Mouse (Mus musculus): Measurements from ENCODE around the gene Dclk3. TPM values are rescaled to one million over a fixed set of nuclear protein-coding genes. Genes with fewer than 3 reads are reported as not detected.

Dclk3 gene
- polyA plus RNA-seq, 1 experiment = not detected

- Histone ChIP-seq H3K79me2 (ENCODE audit: control insufficient read depth, insufficient read depth) (no peaks in the 10 kb centered on the region), H3ac (ENCODE audit: control insufficient read depth, insufficient read length) (no peak overlapping the region), H3K27me3 (ENCODE audit: control insufficient read depth, insufficient read depth, insufficient read length) (no peaks in the 10 kb centered on the region), H3K36me3 (ENCODE audit: control insufficient read depth, insufficient read depth) (no peaks in the 10 kb centered on the region), H3K4me3 (no peak overlapping the region), H3K4me2 (ENCODE audit: low read depth) (no peak overlapping the region)
- TF ChIP-seq REST (IDR thresholded peaks at IDR 0.05; ENCODE audit: insufficient read depth, insufficient read length) (no peak), POLR2AphosphoS2 (IDR thresholded peaks at IDR 0.05; ENCODE audit: insufficient read length, low read depth) (no peak), CEBPB (IDR thresholded peaks at IDR 0.05; ENCODE audit: insufficient read depth, poor library complexity, severe bottlenecking) (no peak), MAX (IDR thresholded peaks at IDR 0.05; ENCODE audit: low read depth) (no peak), POLR2A (IDR thresholded peaks at IDR 0.05; ENCODE audit: insufficient read length, low read depth) (no peak), MYOD1 (IDR thresholded peaks at IDR 0.05; ENCODE audit: control insufficient read depth in 1 of 3, insufficient read length in 2 of 3, low read depth in 2 of 3) (no peak), TCF12 (IDR thresholded peaks at IDR 0.05; ENCODE audit: insufficient read depth, poor library complexity, severe bottlenecking) (no peak)
Measured at GRCm38 (mm10) chr9:111473686-111474457, 35.0 kb downstream of the Dclk3 start.

GRCm38 (mm10) chr9:111474458-111474745, 35.5 kb downstream of the Dclk3 start:
- no peak for TF ChIP-seq TCF12 (IDR thresholded peaks at IDR 0.05; ENCODE audit: insufficient read depth, poor library complexity, severe bottlenecking)
- TF ChIP-seq MAX (IDR thresholded peaks at IDR 0.05; ENCODE audit: low read depth) = no peak
- TF ChIP-seq REST (IDR thresholded peaks at IDR 0.05; ENCODE audit: insufficient read depth, insufficient read length) = no peak
- no peak for TF ChIP-seq USF1 (IDR thresholded peaks at IDR 0.05; ENCODE audit: low read depth)
- no peak for TF ChIP-seq TCF3 (IDR thresholded peaks at IDR 0.05; ENCODE audit: insufficient read length, low read depth)
- no peak for TF ChIP-seq MYOD1 (IDR thresholded peaks at IDR 0.05; ENCODE audit: control insufficient read depth in 1 of 3, insufficient read length in 2 of 3, low read depth in 2 of 3)
- no peak for TF ChIP-seq E2F4 (IDR thresholded peaks at IDR 0.05; ENCODE audit: insufficient read depth)
- TF ChIP-seq SRF (IDR thresholded peaks at IDR 0.05; ENCODE audit: control insufficient read depth, insufficient read length, low read depth) = no peak
- TF ChIP-seq MYOG (IDR thresholded peaks at IDR 0.05; ENCODE audit: control insufficient read depth in 1 of 3, insufficient read depth in 1 of 3, insufficient read length in 2 of 3, low read depth in 2 of 3) = no peak
- no peak for TF ChIP-seq POLR2AphosphoS2 (IDR thresholded peaks at IDR 0.05; ENCODE audit: insufficient read length, low read depth)
- H3K27me3 ChIP-seq (ENCODE audit: control insufficient read depth, insufficient read depth, insufficient read length) = no peaks in the 10 kb centered on the region
- no peak overlapping the region for H3K4me2 ChIP-seq (ENCODE audit: low read depth)
- no peak overlapping the region for H3K4me3 ChIP-seq
- no peaks in the 10 kb centered on the region for H3K36me3 ChIP-seq (ENCODE audit: control insufficient read depth, insufficient read depth)
- no peaks in the 10 kb centered on the region for H3K79me2 ChIP-seq (ENCODE audit: control insufficient read depth, insufficient read depth)
- no peak overlapping the region for H3ac ChIP-seq (ENCODE audit: control insufficient read depth, insufficient read length)

GRCm38 (mm10) chr9:111475281-111475680, 36.4 kb downstream of the Dclk3 start:
- TF ChIP-seq USF1 (IDR thresholded peaks at IDR 0.05; ENCODE audit: low read depth) = no peak
- no peak for TF ChIP-seq CEBPB (IDR thresholded peaks at IDR 0.05; ENCODE audit: insufficient read depth, poor library complexity, severe bottlenecking)
- no peak for TF ChIP-seq MAX (IDR thresholded peaks at IDR 0.05; ENCODE audit: low read depth)
- no peak for TF ChIP-seq MYOG (IDR thresholded peaks at IDR 0.05; ENCODE audit: control insufficient read depth in 1 of 3, insufficient read depth in 1 of 3, insufficient read length in 2 of 3, low read depth in 2 of 3)
- TF ChIP-seq TCF12 (IDR thresholded peaks at IDR 0.05; ENCODE audit: insufficient read depth, poor library complexity, severe bottlenecking) = no peak
- no peak for TF ChIP-seq MYOD1 (IDR thresholded peaks at IDR 0.05; ENCODE audit: control insufficient read depth in 1 of 3, insufficient read length in 2 of 3, low read depth in 2 of 3)
- TF ChIP-seq POLR2AphosphoS2 (IDR thresholded peaks at IDR 0.05; ENCODE audit: insufficient read length, low read depth) = no peak
- TF ChIP-seq REST (IDR thresholded peaks at IDR 0.05; ENCODE audit: insufficient read depth, insufficient read length) = no peak
- TF ChIP-seq TCF3 (IDR thresholded peaks at IDR 0.05; ENCODE audit: insufficient read length, low read depth) = no peak
- no peak for TF ChIP-seq E2F4 (IDR thresholded peaks at IDR 0.05; ENCODE audit: insufficient read depth)
- TF ChIP-seq SRF (IDR thresholded peaks at IDR 0.05; ENCODE audit: control insufficient read depth, insufficient read length, low read depth) = no peak
- no peak for TF ChIP-seq POLR2A (IDR thresholded peaks at IDR 0.05; ENCODE audit: insufficient read length, low read depth)

GRCm38 (mm10) chr9:111475973-111476372, 37.1 kb downstream of the Dclk3 start:
- no peak overlapping the region for H3ac ChIP-seq (ENCODE audit: control insufficient read depth, insufficient read length)
- TF ChIP-seq CEBPB (IDR thresholded peaks at IDR 0.05; ENCODE audit: insufficient read depth, poor library complexity, severe bottlenecking) = no peak
- TF ChIP-seq USF1 (IDR thresholded peaks at IDR 0.05; ENCODE audit: low read depth) = no peak
- no peak for TF ChIP-seq E2F4 (IDR thresholded peaks at IDR 0.05; ENCODE audit: insufficient read depth)
- TF ChIP-seq MAX (IDR thresholded peaks at IDR 0.05; ENCODE audit: low read depth) = no peak
- no peak for TF ChIP-seq TCF3 (IDR thresholded peaks at IDR 0.05; ENCODE audit: insufficient read length, low read depth)
- no peak for TF ChIP-seq POLR2A (IDR thresholded peaks at IDR 0.05; ENCODE audit: insufficient read length, low read depth)
- no peak for TF ChIP-seq MYOG (IDR thresholded peaks at IDR 0.05; ENCODE audit: control insufficient read depth in 1 of 3, insufficient read depth in 1 of 3, insufficient read length in 2 of 3, low read depth in 2 of 3)
- TF ChIP-seq MYOD1 (IDR thresholded peaks at IDR 0.05; ENCODE audit: control insufficient read depth in 1 of 3, insufficient read length in 2 of 3, low read depth in 2 of 3) = no peak
- no peak for TF ChIP-seq POLR2AphosphoS2 (IDR thresholded peaks at IDR 0.05; ENCODE audit: insufficient read length, low read depth)
- no peak for TF ChIP-seq TCF12 (IDR thresholded peaks at IDR 0.05; ENCODE audit: insufficient read depth, poor library complexity, severe bottlenecking)
- no peak for TF ChIP-seq REST (IDR thresholded peaks at IDR 0.05; ENCODE audit: insufficient read depth, insufficient read length)
- H3K4me2 ChIP-seq (ENCODE audit: low read depth) = no peak overlapping the region
- no peaks in the 10 kb centered on the region for H3K27me3 ChIP-seq (ENCODE audit: control insufficient read depth, insufficient read depth, insufficient read length)
- H3K4me3 ChIP-seq = no peak overlapping the region
- H3K36me3 ChIP-seq (ENCODE audit: control insufficient read depth, insufficient read depth) = no peaks in the 10 kb centered on the region
- H3K79me2 ChIP-seq (ENCODE audit: control insufficient read depth, insufficient read depth) = no peaks in the 10 kb centered on the region

More at GRCm38 (mm10) chr9:111475281-111475680, 36.4 kb downstream of the Dclk3 start:
- no peaks in the 10 kb centered on the region for H3K27me3 ChIP-seq (ENCODE audit: control insufficient read depth, insufficient read depth, insufficient read length)
- no peak overlapping the region for H3K4me3 ChIP-seq
- no peak overlapping the region for H3ac ChIP-seq (ENCODE audit: control insufficient read depth, insufficient read length)
- H3K36me3 ChIP-seq (ENCODE audit: control insufficient read depth, insufficient read depth) = no peaks in the 10 kb centered on the region
- H3K4me2 ChIP-seq (ENCODE audit: low read depth) = no peak overlapping the region
- H3K79me2 ChIP-seq (ENCODE audit: control insufficient read depth, insufficient read depth) = no peaks in the 10 kb centered on the region
